Mouse (Mus musculus) lung, adult 2 months (tissue): ENCODE data around the gene Kat6b.
"Not testable (repeated sequence)": the region's sequence is repeated elsewhere in the genome, so short reads cannot be mapped to it uniquely, and the experiment has no call there.

Experiments used
- CTCF ChIP-seq: fragments of 200-500 bp; IDR thresholded peaks from 2 replicates; pipeline ENCODE4 v1.5.1; 2011; ENCODE audit warnings: mild to moderate bottlenecking, low read length, control low read depth; ENCODE audit not compliant: insufficient read depth
- POLR2A ChIP-seq: fragments of 200-500 bp; IDR thresholded peaks from 2 replicates; pipeline ENCODE4 v1.6.1; 2011; ENCODE audit warnings: low read depth, mild to moderate bottlenecking, control low read depth, low read length, borderline replicate concordance; ENCODE audit errors: extremely low read depth

- TF ChIP-seq POLR2A, CTCF: not testable (repeated sequence)
Observed at GRCm38 (mm10) chr14:21670422-21671006, 189.3 kb downstream of the Kat6b start.
